Mouse (Mus musculus) heart, adult 2 months (tissue): ENCODE results near the gene Rspry1.

Experiments used
- CTCF ChIP-seq: fragments of 200-600 bp; IDR thresholded peaks from 2 replicates; pipeline ENCODE4 v1.8.1; 2022; ENCODE audit warnings: antibody characterized with exemption, mild to moderate bottlenecking, moderate library complexity
- EP300 ChIP-seq: fragments of 200-500 bp; IDR thresholded peaks from 2 replicates; pipeline ENCODE4 v1.6.1; 2011; ENCODE audit warnings: low read depth, low read length, control low read depth; ENCODE audit not compliant: insufficient read depth
- POLR2A ChIP-seq: fragments of 200-500 bp; IDR thresholded peaks from 2 replicates; pipeline ENCODE4 v1.6.1; 2011; ENCODE audit warnings: mild to moderate bottlenecking, low read depth, low read length, control low read depth; ENCODE audit not compliant: insufficient read depth

DNA sequence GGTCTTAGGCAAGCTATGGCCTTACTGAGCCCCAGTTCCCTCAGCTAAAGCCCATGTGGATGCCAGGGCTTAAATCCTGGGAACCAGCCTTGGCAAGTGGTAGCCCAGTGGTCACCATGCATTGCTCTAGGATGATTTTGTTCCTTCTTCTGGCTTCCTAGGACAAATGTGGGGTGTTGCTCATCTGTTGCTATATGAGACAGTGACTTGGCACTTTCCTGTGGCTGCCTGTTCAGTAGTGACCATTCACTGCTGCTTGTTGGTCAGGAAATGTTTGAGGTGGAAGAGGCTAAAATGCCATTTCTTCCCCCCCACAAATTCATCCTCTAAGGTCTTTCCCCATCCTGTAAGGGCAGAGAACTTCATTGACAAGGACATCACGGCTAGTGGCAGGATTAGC is 32.3 kb upstream of the Rspry1 start:
- TF ChIP-seq POLR2A (no peak), CTCF (no peak), EP300 (no peak)
